Mouse (Mus musculus): ENCODE data around the gene Atp1a4.

- TF ChIP-seq POLR2A (IDR thresholded peaks at IDR 0.05; ENCODE audit: borderline replicate concordance, extremely low read depth, low read depth, low read length) = no peak
- no peak for TF ChIP-seq CTCF (IDR thresholded peaks at IDR 0.05; ENCODE audit: insufficient read depth, low read length)
Observed at GRCm38 (mm10) chr1:172218164-172218910, 39.9 kb downstream of the Atp1a4 start.

All from lung, adult 2 months (tissue).